Mouse (Mus musculus) naive thymus-derived CD4-positive, alpha-beta T cell, adult 5 months (primary cell): Measurements from ENCODE around the gene Fam13a. TPM values are rescaled to one million over a fixed set of nuclear protein-coding genes. Genes with fewer than 3 reads are reported as not detected.

Experiments
- polyA plus RNA-seq: library from polyadenylated mRNA; unstranded; fragments of 100-300 nt; shearing (Covaris generic); gene quantifications from one replicate; pipeline ENCODE4 v1.2.1, GENCODE M21; 2017

Fam13a gene
- 0.62 TPM for polyA plus RNA-seq

DNA sequence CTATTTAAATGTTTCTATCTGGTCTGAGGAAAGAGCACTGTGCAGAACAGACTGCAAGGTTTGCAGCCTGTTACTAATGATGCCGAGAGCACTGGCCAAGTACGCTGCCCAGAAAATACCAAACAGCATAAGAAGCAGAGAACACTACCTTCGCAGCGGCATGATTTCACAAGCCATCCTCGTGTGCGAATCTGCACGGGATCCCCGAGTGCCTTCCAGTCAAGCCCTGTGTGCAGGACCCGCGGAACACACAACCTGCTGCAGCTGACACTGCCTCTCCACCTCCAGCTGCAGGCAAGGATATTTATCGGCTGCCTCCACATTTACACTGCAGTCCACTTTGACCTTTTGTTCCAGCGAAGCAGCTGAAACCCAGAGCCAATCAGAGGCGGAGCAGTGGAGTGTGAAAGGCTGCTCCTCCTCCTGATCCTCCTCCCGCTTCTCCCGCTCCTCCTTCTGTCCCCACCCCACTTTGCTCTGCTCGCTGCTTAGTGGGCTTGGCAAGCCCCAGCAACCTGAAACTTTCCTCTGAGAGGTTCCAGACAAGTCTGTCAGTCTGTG is at the start of gene Fam13a:
Gene Fam13a (minus strand): TSS at position 386 of the 561 bp plus-strand sequence.

GRCm38 (mm10) chr6:58906852-58907261 is 117.5 kb downstream of the Fam13a start, which contains the start of gene Nap1l5:
TSS of gene Nap1l5 (minus strand) at chr6:58907076.

Other genes with a start within 250 kb of the Fam13a start
- 129 TPM for gene Herc3, start 193.1 kb downstream of the Fam13a start, polyA plus RNA-seq
- 0.68 TPM for gene Nap1l5, start 117.5 kb downstream of the Fam13a start, polyA plus RNA-seq
- 38.2 TPM for gene Tigd2, start 184.3 kb upstream of the Fam13a start, polyA plus RNA-seq